Mouse (Mus musculus): Measurements from ENCODE around the gene Samd4b. TPM values are rescaled to one million over a fixed set of nuclear protein-coding genes. Genes with fewer than 3 reads are reported as not detected.

The Samd4b gene
- polyA plus RNA-seq, 1 experiment from 2014 or later = 18.5 TPM

GRCm38 (mm10) chr7:28356981-28357380 is 241.0 kb downstream of the Samd4b start:
- H3K9me3 ChIP-seq = no peaks in the 10 kb centered on the region
- H3K9ac ChIP-seq = no peak overlapping the region
- H3K36me3 ChIP-seq = peaks cover 50% of the 10 kb centered on the region
- no peaks in the 10 kb centered on the region for H3K27me3 ChIP-seq (replicated peaks)
- no peak overlapping the region for H3K4me3 ChIP-seq (replicated peaks)
- 6% methylated on average over 5 of the region's 5 CpGs for WGBS
- H3K27ac ChIP-seq = peak overlapping the region; percentile 50
- H3K4me2 ChIP-seq = no peak overlapping the region
- ATAC-seq (ENCODE audit: insufficient read depth, low FRiP score, low read depth) = peak; percentile 30; the same call in 1 of the 2 replicates
- H3K4me1 ChIP-seq = peaks cover 27% of the 10 kb centered on the region

- WGBS = 87% methylated on average over 3 of the region's 3 CpGs
- Histone ChIP-seq H3K36me3 (peaks cover 33% of the 10 kb centered on the region), H3K27me3 (replicated peaks) (no peaks in the 10 kb centered on the region), H3K9me3 (no peaks in the 10 kb centered on the region), H3K27ac (no peak overlapping the region), H3K4me3 (replicated peaks) (no peak overlapping the region), H3K4me2 (no peak overlapping the region), H3K9ac (no peak overlapping the region), H3K4me1 (peaks cover 32% of the 10 kb centered on the region)
- ATAC-seq (ENCODE audit: insufficient read depth, low FRiP score, low read depth) = no peak
Observed at GRCm38 (mm10) chr7:28355221-28355620, 242.7 kb downstream of the Samd4b start.

GRCm38 (mm10) chr7:28354596-28354995 is 243.3 kb downstream of the Samd4b start:
- 89% methylated on average over 3 of the region's 3 CpGs for WGBS
- Histone ChIP-seq H3K36me3 (peaks cover 27% of the 10 kb centered on the region), H3K9me3 (no peaks in the 10 kb centered on the region), H3K4me3 (replicated peaks) (no peak overlapping the region), H3K4me2 (no peak overlapping the region), H3K9ac (no peak overlapping the region), H3K27ac (no peak overlapping the region), H3K4me1 (peaks cover 35% of the 10 kb centered on the region), H3K27me3 (replicated peaks) (no peaks in the 10 kb centered on the region)
- no peak for ATAC-seq (ENCODE audit: insufficient read depth, low FRiP score, low read depth)

GRCm38 (mm10) chr7:28354113-28354581 is 243.8 kb downstream of the Samd4b start:
- Histone ChIP-seq H3K4me2 (no peak overlapping the region), H3K27ac (no peak overlapping the region), H3K4me1 (peaks cover 37% of the 10 kb centered on the region), H3K9me3 (no peaks in the 10 kb centered on the region), H3K27me3 (replicated peaks) (no peaks in the 10 kb centered on the region), H3K4me3 (replicated peaks) (no peak overlapping the region), H3K36me3 (peaks cover 23% of the 10 kb centered on the region), H3K9ac (no peak overlapping the region)
- no peak for ATAC-seq (ENCODE audit: insufficient read depth, low FRiP score, low read depth)
- 84% methylated on average over 3 of the region's 3 CpGs for WGBS

GRCm38 (mm10) chr7:28353267-28353666 is 244.7 kb downstream of the Samd4b start:
- Histone ChIP-seq H3K4me2 (no peak overlapping the region), H3K4me1 (peaks cover 31% of the 10 kb centered on the region), H3K27ac (no peak overlapping the region), H3K27me3 (replicated peaks) (no peaks in the 10 kb centered on the region), H3K36me3 (peaks cover 20% of the 10 kb centered on the region), H3K9me3 (no peaks in the 10 kb centered on the region), H3K9ac (no peak overlapping the region), H3K4me3 (replicated peaks) (no peak overlapping the region)
- ATAC-seq (ENCODE audit: insufficient read depth, low FRiP score, low read depth) = no peak
- WGBS = 89% methylated on average over 2 of the region's 2 CpGs

GRCm38 (mm10) chr7:28351676-28352191 is 246.2 kb downstream of the Samd4b start:
- peak overlapping the region; percentile 80; the same call in 1 of the 2 replicates for H3K27ac ChIP-seq
- H3K9ac ChIP-seq = peak overlapping the region; percentile 95; the same call in 1 of the 2 replicates
- H3K9me3 ChIP-seq = no peaks in the 10 kb centered on the region
- H3K27me3 ChIP-seq (replicated peaks) = no peaks in the 10 kb centered on the region
- H3K36me3 ChIP-seq = peaks cover 20% of the 10 kb centered on the region
- ATAC-seq (ENCODE audit: insufficient read depth, low FRiP score, low read depth) = no peak
- 30% methylated on average over 4 of the region's 4 CpGs for WGBS
- H3K4me2 ChIP-seq = peak overlapping the region; percentile 66
- H3K4me3 ChIP-seq (replicated peaks) = peak overlapping the region; percentile 92
- peaks cover 17% of the 10 kb centered on the region for H3K4me1 ChIP-seq

GRCm38 (mm10) chr7:28350155-28350883 is 247.6 kb downstream of the Samd4b start, which contains the start of gene Rps16:
Rps16 (plus strand) TSS chr7:28350652.
- peak; percentile 93 for ATAC-seq (ENCODE audit: insufficient read depth, low FRiP score, low read depth)
- H3K4me2 ChIP-seq = peak within 1 kb of the TSS; percentile 66
- peak within 1 kb of the TSS; percentile 95 for H3K27ac ChIP-seq
- H3K27me3 ChIP-seq (replicated peaks) = no peaks in the 10 kb centered on the region
- peaks cover 20% of the 10 kb centered on the region for H3K36me3 ChIP-seq
- peak within 1 kb of the TSS; percentile 92 for H3K4me3 ChIP-seq (replicated peaks)
- peak within 1 kb of the TSS; percentile 95 for H3K9ac ChIP-seq
- under 1% methylated on average over 49 of the region's 50 CpGs for WGBS
- no peaks in the 10 kb centered on the region for H3K9me3 ChIP-seq
- H3K4me1 ChIP-seq = peaks cover 15% of the 10 kb centered on the region

Small RNA genes within 50 kb of the gene (microRNA-seq; reads per million reads assigned to microRNA genes)
- gene Mir7049 = not detected

Other genes with a start within 250 kb of the Samd4b start
- 826 and 1,031 TPM in 2 replicates for gene Rps16, start 247.5 kb downstream of the Samd4b start, polyA plus RNA-seq (2015; fragmentation: Nextera tagmentation; extraction: Ambion mirVana)
- 48.4 and 52.3 TPM in 2 replicates for gene Plekhg2, start 225.5 kb downstream of the Samd4b start, polyA plus RNA-seq (2015; fragmentation: Nextera tagmentation; extraction: Ambion mirVana)
- gene Zfp36, start 217.9 kb downstream of the Samd4b start, polyA plus RNA-seq (2015; fragmentation: Nextera tagmentation; extraction: Ambion mirVana) = 20.2 and 21.4 TPM in 2 replicates
- 44.8 and 47.4 TPM in 2 replicates for gene Med29, start 205.4 kb downstream of the Samd4b start, polyA plus RNA-seq (2015; fragmentation: Nextera tagmentation; extraction: Ambion mirVana)
- gene Paf1, start 205.2 kb downstream of the Samd4b start, polyA plus RNA-seq (2015; fragmentation: Nextera tagmentation; extraction: Ambion mirVana) = 76.5 and 79.0 TPM in 2 replicates
- gene Gmfg, start 160.7 kb downstream of the Samd4b start, polyA plus RNA-seq (2015; fragmentation: Nextera tagmentation; extraction: Ambion mirVana) = 21.0 and 23.5 TPM in 2 replicates
- gene Lrfn1, start 146.2 kb downstream of the Samd4b start, polyA plus RNA-seq (2015; fragmentation: Nextera tagmentation; extraction: Ambion mirVana) = 3.0 and 3.5 TPM in 2 replicates
- not detected in 2 replicates for gene Ifnl2, start 87.7 kb downstream of the Samd4b start, polyA plus RNA-seq (2015; fragmentation: Nextera tagmentation; extraction: Ambion mirVana)
- not detected in 2 replicates for gene Ifnl3, start 75.3 kb downstream of the Samd4b start, polyA plus RNA-seq (2015; fragmentation: Nextera tagmentation; extraction: Ambion mirVana)
- 103 and 114 TPM in 2 replicates for gene Sycn, start 57.3 kb downstream of the Samd4b start, polyA plus RNA-seq (2015; fragmentation: Nextera tagmentation; extraction: Ambion mirVana)
- gene Nccrp1, start 50.9 kb downstream of the Samd4b start, polyA plus RNA-seq (2015; fragmentation: Nextera tagmentation; extraction: Ambion mirVana) = 2.4 and 6.1 TPM in 2 replicates
- 50.2 and 56.0 TPM in 2 replicates for gene Pak4, start within 50 bp of the Samd4b start, polyA plus RNA-seq (2015; fragmentation: Nextera tagmentation; extraction: Ambion mirVana)
- 0.08 TPM in 1 of 2 replicates, not detected in the other for gene Acp7, start 33.2 kb upstream of the Samd4b start, polyA plus RNA-seq (2015; fragmentation: Nextera tagmentation; extraction: Ambion mirVana)
- gene Fbxo27, start 94.7 kb upstream of the Samd4b start, polyA plus RNA-seq (2015; fragmentation: Nextera tagmentation; extraction: Ambion mirVana) = 4.3 and 4.8 TPM in 2 replicates
- 8.0 and 8.9 TPM in 2 replicates for gene Fbxo17, start 118.7 kb upstream of the Samd4b start, polyA plus RNA-seq (2015; fragmentation: Nextera tagmentation; extraction: Ambion mirVana)
- gene Mrps12, start 143.7 kb upstream of the Samd4b start, polyA plus RNA-seq (2015; fragmentation: Nextera tagmentation; extraction: Ambion mirVana) = 138 and 143 TPM in 2 replicates
- gene Sars2, start 143.8 kb upstream of the Samd4b start, polyA plus RNA-seq (2015; fragmentation: Nextera tagmentation; extraction: Ambion mirVana) = 20.8 and 26.2 TPM in 2 replicates
- 0.19 TPM in 1 of 2 replicates, not detected in the other for gene Ccer2, start 158.0 kb upstream of the Samd4b start, polyA plus RNA-seq (2015; fragmentation: Nextera tagmentation; extraction: Ambion mirVana)
- 56.9 and 57.8 TPM in 2 replicates for gene Sirt2, start 168.6 kb upstream of the Samd4b start, polyA plus RNA-seq (2015; fragmentation: Nextera tagmentation; extraction: Ambion mirVana)
- gene Nfkbib, start 169.4 kb upstream of the Samd4b start, polyA plus RNA-seq (2015; fragmentation: Nextera tagmentation; extraction: Ambion mirVana) = 38.7 and 40.1 TPM in 2 replicates
- gene Rinl, start 190.8 kb upstream of the Samd4b start, polyA plus RNA-seq (2015; fragmentation: Nextera tagmentation; extraction: Ambion mirVana) = 6.2 and 6.6 TPM in 2 replicates
- gene Hnrnpl, start 210.4 kb upstream of the Samd4b start, polyA plus RNA-seq (2015; fragmentation: Nextera tagmentation; extraction: Ambion mirVana) = 239 and 240 TPM in 2 replicates
- gene Ech1, start 227.1 kb upstream of the Samd4b start, polyA plus RNA-seq (2015; fragmentation: Nextera tagmentation; extraction: Ambion mirVana) = 175 and 195 TPM in 2 replicates
- 340 and 467 TPM in 2 replicates for gene Lgals4, start 235.7 kb upstream of the Samd4b start, polyA plus RNA-seq (2015; fragmentation: Nextera tagmentation; extraction: Ambion mirVana)